Mouse (Mus musculus): Measurements from ENCODE around the gene Adamts9.

- TF ChIP-seq ZC3H11A (IDR thresholded peaks at IDR 0.05; ENCODE audit: borderline replicate concordance, low read depth, low read length) = no peak
- TF ChIP-seq CHD2 (IDR thresholded peaks at IDR 0.05; ENCODE audit: low read depth, low read length) = no peak
These were observed 24.9 kb upstream of the Adamts9 start for GRCm38 (mm10) chr6:92968216-92968615.

Measured in ES-E14 (cell line).